Mouse (Mus musculus) left cerebral cortex, postnatal 25 days (tissue): Measurements from ENCODE around the gene Olfr1423. TPM values are rescaled to one million over a fixed set of nuclear protein-coding genes. Genes with fewer than 3 reads are reported as not detected.
"Not testable (repeated sequence)": the region's sequence is repeated elsewhere in the genome, so short reads cannot be mapped to it uniquely, and the experiment has no call there.

Experiments
- DNase-seq, 2 experiments: peaks; one replicate each; pipeline ENCODE4 v3.0.0; 2022; ENCODE audit warnings: low spot score in 2 of 2, mixed read lengths in 1 of 2
- intact Hi-C: fragments of 180-260 bp; cut with DNase I; formaldehyde crosslinking; loops from one replicate; pipeline ENCODE4 v1.15.1; 2025
- total RNA-seq, 2 experiments: library from RNA; stranded (reverse); gene quantifications; 2 replicates each; pipeline ENCODE4 v1.2.3; 2021

Gene Olfr1423
- total RNA-seq, result not detected

DNA sequence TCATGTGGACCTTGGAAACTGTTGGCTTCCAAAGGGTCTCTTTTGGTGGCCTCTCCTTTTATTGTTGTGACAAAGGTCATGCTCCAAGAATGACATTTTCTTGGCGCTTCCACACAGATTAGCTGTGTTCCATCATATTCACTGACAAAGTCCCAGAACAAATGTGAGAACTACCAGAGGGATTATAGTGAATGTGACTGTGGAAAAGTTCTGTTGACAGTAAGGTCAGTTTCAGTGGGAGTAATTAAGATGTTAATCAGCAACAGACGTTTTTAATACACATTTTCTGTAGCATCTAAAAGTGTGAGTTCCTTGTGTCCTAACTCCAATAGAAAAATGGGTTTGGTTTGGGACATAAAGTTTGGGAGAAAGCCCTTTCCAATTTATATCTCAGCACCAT is at the start of gene Olfr1423:
Olfr1423 (minus strand) TSS at position 101 of the 400 bp plus-strand sequence.
- intact Hi-C loops, result no loop called here
- no peak for DNase-seq

DNA sequence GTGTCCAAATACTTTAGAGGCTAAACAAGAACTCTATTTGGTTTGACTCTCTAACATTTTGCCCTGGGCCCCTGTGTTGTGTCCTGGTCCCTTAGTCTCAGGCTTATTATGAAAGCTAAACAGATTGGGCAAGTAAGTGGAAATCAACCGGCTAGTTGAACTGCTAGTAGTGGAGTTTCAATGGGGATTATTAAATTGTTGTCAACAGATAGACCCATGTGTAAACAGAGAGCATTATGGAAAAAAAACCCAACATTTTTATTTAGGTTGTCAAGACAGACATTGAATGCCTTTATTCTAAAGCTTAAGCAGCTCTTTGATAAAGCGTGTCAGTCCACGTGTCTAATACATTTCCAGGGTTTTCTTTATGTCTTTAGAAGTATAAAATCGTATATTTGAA is 36.5 kb upstream of the Olfr1423 start, which contains the start of gene Olfr1425:
Olfr1425 (minus strand) TSS at position 101 of the 400 bp plus-strand sequence.
- DNase-seq, intact Hi-C loops: not testable (repeated sequence)

DNA sequence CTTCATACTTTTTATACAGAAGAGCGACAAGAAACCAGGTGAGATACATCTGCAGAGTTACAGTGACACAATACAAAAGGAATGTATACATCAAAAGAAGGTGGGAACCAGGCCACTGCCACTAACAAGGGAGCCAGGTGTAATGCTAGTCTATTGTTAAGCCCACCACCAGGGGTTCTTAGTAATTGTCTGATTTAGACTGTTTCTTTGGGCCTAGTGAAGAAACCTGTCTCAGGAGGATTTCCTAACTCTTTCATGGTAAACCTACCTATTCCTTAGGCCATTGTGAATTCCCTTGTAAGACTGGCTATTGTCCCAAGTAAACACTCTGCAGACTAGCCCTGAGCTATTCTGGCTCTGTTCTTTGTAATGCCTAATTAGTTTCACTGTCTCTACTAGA is 28.4 kb upstream of the Olfr1423 start:
- intact Hi-C loops, DNase-seq: not testable (repeated sequence)

DNA sequence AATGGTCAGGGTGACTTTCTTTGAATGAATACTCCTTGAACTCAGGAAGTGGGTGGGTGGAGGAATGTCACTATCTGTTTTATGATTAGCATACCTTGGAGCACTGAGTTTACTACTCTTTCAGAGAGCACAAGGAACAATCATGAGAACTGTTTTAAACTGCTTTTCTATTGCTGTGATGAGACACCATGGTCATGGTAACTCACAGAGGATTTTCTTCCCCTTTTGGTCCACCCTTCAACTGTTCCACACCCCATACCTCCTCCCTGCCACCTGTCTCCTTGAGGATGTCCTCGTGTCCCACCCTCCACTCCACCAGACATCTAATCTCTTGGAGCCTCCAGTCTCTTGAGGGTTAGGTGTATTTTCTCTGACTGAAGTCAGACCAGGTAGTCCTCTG is 26.7 kb upstream of the Olfr1423 start:
- intact Hi-C loops, DNase-seq: not testable (repeated sequence)

DNA sequence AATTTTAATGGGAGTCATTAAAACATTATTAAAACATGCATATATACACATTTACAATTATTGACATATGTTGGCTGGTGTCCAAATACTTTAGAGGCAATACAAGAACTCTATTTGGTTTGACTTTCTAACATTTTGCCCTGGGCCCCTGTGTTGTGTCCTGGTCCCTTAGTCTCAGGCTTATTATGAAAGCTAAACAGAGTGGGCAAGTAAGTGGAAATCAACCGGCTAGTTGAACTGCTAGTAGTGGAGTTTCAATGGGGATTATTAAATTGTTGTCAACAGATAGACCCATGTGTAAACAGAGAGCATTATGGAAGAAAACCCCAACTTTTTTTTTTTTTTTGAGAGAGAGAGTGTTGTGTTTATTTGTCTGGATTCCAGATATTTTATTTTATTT is 21.5 kb upstream of the Olfr1423 start, which contains the start of gene Olfr1424:
Olfr1424 (minus strand) TSS at position 101 of the 400 bp plus-strand sequence.
- intact Hi-C loops, DNase-seq: not testable (repeated sequence)

DNA sequence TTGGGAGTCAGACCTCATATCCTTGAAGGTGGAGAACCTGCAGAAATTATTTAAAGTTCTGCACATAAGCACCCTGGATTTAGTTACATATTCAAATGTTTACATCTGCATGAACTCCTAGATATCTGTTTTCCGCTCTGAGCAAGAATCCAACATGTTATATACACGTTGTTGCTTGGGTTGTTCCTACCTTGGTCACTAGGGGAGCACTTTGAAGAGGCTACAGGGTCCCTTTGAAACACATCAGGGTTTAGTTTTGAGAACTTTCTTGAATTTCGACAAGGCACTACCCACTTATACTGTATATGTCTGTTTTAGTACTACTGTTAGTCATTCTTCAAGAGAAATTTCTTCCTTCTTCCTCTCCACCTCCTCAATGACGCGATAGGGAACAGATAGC is 2.0 kb upstream of the Olfr1423 start:
- intact Hi-C loops, result no loop called here
- DNase-seq, result no peak

DNA sequence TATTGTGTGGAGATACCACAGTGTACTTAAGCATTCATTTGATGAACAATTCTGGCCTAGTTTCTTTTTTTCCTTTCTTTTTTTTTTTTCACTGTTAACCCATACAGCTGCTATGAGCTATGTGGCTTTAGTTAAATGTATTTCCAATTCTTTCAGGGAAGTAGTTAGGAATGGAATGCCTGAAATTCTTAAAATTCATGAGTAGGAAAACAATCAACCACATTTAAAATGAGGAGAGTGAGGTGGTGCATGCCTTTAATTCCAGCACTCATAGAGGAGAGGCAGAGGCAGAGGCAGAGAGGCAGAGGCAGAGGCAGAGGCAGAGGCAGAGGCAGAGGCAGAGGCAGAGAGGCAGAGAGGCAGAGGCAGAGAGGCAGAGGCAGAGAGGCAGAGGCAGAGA is 3.4 kb downstream of the Olfr1423 start:
- intact Hi-C loops, result no loop called here
- DNase-seq, result no peak

DNA sequence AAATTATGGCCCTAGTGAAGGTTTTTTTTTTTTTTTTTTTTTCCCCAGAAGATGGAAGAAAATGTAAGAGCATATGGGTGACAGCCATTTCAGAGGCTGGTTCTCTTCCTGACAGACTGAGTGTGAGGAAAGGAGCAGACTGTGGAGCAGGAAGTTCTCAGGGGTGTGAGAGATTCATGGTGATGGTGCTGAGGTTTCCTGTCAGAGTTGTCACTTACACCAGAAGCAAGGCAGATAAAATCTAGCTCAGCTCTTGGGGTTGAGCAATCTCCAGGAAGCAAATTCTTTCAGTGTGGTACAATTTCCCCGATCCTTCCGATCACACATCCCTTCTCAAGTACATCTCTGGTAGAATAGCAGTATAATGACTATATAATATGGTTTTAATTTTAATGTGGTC is 14.5 kb downstream of the Olfr1423 start:
- intact Hi-C loops, result no loop called here
- peak in 1 of 2 experiments; percentile 49 for DNase-seq

DNA sequence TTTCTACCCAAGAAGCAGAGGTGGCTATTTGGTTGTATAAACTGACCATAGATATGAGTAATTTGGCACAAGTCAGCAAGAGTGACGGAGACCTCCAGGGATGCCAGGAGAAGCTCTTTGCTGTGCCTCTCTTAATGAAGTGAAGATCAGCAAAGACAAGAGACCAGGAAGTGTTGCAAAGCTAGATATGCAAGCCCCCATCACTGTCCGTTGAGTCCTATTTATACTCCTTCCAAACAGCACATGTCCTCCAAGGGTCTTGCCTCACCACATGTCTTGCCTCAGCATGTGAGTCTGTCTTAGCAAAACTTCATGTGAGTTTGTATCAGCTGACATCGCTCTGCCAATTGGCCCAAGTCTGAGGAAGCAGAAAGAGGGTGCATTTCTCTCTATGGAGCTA is 15.8 kb downstream of the Olfr1423 start:
- DNase-seq, result no peak
- intact Hi-C loops, result no loop called here

DNA sequence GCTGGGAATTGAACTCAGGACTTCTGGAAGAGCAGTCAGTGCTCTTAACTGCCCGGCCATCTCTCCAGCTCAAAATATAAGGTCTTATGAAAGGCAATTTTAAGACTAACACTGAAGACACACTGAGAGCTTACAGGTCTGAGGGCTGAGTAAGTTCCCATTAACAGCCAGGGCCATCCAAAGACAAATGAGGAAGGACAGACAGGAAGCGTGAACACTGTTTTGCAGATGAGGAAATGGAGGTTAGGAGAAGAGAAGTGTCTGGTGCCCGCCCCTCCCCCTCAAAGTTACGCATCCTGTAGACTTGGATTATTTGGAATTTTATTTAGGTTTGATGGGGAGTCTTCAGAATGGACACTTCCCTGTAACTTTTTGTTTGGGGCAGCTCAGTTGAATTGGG is 17.0 kb downstream of the Olfr1423 start:
- peak in 1 of 2 experiments; percentile 22 for DNase-seq
- intact Hi-C loops, result no loop called here

DNA sequence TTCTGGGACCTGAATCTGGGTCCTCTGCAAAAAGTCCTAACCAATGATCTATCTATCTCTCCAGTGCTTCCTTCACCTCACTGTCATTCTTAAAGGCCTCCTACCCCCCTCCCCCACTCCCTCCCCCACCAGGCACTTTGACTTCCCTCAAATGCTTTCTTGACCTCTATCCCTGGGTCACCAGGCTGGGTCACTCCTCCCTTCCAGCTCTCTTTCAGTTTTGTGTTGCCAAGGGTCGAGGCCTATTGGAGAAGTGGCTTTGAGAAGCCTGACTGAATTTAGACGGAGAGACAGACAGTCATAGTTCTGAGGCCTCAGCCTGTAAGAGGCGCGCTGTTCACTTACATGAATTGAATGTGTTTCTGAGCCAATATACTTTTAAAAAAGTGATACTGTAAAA is 24.9 kb downstream of the Olfr1423 start:
- no peak for DNase-seq
- intact Hi-C loops, result no loop called here

DNA sequence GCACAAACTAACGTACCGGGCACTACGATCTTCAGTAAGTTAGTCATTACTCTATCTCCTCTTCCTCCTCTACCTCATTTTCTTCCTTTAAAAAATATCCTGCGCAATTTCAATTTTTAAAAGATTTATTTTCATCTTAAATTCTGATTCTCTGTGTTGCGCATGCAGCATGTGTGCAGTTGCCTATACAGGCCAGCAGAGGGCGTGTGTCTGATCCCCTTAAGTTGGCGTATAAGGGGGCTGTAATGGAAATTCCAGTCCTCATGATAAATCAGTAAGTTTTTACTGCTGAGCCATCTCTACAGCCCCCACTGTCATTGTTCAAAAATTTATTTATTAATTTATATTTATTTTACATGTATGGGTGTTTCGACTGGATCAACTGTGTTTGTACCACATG is 25.4 kb downstream of the Olfr1423 start:
- intact Hi-C loops, result no loop called here
- no peak for DNase-seq

DNA sequence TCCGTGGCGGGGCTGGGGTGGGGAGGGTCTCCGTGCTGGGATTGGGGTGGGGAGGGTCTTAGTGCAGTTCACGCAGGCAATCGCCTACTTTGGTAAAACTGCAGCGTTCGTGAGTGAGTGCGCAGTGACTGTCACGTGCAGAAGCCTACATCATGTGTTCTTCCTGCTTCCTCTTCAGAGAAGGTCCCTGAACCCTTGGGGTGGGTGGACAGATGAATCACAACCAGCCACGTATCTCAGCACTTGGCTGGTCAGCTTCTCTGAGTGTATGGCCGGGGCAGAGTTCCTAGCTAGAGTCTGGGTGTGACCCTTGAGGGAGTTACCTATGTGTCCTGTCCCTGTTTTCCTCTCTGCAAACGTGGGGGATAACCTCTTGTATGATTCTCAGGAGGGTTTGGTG is 27.9 kb downstream of the Olfr1423 start:
- DNase-seq, result peak in 1 of 2 experiments; percentile 70
- intact Hi-C loops, result loop anchor here (5.0 kb wide), 4 partner anchors 89 to 779 kb away; partner anchors contain the start of genes Dtx4 and Olfr1427

DNA sequence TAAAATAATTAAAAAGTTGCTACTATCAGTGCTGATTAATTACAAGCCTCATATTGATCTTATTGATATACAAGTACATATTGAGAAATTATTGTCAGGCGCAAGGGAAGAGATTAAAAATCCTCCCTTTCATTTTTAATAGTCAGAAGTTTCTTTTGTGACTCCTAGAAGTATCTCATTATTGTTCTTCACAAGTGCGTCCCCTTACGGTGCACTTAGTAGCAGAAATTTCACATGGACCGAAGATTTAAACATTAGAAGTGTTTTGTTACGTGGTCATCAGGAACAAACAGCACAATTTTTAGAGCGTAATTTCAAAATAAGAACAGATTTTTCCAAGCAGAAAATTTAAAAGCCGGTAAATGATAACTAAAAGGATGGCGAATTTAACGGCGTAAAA is 28.5 kb downstream of the Olfr1423 start:
- intact Hi-C loops, result loop anchor here (5.0 kb wide), 4 partner anchors 90 to 780 kb away; partner anchors contain the start of genes Dtx4 and Olfr1427
- DNase-seq, result no peak

DNA sequence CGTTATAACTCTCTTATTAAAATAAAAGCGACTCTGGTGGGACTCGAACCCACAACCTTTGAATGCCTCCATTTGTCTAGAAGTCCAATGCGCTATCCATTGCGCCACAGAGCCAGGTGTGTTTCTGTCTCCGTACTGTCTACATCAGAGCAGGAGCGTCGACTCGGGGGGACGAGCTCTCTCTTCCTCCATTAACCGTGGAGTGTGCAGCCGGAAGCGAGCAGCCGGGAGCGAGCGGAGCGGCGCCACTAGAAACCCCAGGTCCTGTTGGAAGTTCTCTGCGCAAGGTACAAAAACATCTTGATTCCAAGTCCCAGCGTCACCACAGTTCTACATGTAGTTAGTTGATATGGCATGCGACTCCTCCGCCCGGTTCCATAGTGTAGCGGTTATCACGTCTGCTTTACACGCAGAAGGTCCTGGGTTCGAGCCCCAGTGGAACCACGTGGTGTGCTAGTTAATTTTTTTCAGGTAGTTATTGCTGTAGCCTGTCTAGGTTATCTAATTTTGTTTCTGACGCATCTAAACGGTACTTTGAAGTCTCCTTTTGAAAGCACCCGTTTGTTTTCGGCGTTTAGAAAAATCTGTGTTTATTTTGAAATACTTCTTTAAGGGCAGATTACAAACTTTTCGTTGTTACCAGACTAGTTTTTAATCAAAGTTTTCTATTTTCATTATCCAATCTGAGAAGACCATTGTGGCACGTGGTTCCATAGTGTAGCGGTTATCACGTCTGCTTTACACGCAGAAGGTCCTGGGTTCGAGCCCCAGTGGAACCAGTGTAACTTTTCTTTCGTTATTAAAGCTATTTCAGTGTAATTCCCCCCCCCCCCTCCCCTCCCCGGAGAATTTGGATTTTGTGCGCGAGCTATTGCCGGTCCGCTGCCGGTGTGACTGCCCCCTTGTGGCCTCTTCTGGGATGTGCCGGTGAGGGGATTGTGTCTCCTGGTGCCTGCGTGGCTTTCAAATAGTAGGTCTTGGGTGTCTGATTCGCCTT is 29.3 kb downstream of the Olfr1423 start:
- DNase-seq, result peak; percentile 86 to 93
- intact Hi-C loops, result loop anchor here (2.0 to 5.0 kb wide), 5 partner anchors 90 to 780 kb away; partner anchors contain the start of genes Dtx4 and Olfr1427

DNA sequence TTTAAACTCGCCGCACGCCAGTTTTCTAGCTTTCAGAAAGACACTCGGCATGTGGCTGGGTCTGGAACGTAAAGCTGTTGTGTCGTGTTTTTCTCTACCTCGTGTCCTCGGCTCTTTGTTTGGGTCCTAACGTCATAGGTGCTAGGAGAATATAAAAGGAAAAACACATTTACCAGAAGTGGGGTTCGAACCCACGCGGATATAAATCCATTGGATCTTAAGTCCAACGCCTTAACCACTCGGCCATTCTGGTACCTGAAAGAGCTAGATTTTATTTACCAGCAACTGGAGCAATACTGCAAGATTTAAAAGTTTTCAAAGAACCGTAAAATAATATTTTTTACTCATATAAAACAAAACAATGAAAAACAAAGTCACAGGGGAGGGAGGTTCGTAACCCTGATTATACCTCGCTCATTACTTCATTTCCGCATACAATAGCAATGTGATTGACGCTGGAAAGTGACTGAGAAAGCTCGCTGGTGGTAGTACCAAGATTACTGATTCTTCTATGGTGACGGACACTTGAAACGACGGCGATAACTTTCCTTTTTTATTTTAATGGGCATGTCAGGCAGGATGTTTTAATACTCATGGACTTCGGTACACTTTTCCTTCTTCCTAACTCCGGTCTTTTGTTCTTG is 30.1 kb downstream of the Olfr1423 start:
- peak; percentile 88 to 95 for DNase-seq
- intact Hi-C loops, result loop anchor here (2.0 to 5.0 kb wide), 5 partner anchors 91 to 781 kb away; partner anchors contain the start of genes Dtx4 and Olfr1427

DNA sequence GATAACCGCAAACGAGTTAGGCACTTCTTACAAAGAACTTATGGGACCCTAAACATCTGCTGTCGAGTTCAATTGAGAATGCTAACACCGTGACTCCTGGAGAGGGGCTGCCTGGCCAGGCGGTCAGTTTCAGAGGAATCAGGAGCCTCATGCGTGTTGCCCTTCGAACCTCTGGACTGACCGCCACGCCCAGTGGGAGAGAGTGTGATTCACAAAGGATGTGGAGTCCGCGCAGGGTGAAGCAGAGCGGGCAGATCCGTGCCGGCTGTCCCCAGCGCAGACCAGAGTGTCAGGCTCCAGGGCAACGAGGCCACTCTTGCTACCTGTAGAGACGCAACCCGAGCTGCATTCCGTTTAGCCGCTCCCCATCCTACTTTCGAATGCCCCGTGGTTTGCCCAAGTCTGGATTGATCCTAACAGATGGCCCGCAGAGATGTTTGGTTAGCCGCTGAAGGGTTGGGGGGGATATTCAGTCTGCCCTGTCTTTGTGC is 30.8 kb downstream of the Olfr1423 start:
- DNase-seq, result peak in 1 of 2 experiments; percentile 55
- intact Hi-C loops, result loop anchor here (2.0 to 5.0 kb wide), 5 partner anchors 92 to 782 kb away; partner anchors contain the start of genes Dtx4 and Olfr1427

DNA sequence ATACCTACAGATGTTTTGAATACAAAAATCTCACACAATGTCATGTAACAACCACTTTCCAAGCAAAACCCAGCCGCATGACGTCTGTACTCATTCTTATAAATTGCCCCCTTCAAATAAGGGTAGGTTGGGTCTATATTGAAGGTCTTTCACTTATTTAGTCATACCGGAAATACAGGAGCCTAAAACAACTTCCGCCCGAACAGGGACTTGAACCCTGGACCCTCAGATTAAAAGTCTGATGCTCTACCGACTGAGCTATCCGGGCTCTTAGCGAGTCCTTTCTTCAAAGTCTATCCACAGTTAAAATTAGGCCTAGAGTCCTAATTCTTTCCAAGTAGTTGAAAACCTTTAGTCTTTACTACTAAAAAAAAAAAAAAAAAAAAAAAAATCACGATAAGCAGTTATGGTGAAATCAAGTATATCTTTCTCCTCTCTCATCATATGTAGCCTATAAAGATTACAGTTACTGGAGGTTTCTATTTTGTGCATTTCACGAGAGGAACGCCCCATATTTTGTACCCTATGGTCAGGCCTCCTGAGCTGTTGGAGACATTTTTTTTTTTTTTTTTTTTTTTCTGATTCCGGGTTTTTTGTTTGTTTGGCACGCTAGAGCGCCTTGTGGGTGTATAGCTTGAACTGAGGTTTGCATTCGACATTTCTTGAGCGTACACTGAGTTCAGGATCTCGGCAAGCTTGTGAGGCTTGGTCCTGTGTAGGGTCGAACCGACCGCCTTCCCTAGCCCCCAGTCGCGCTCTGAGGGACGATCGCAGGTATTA is 31.4 kb downstream of the Olfr1423 start:
- peak; percentile 81 to 94 for DNase-seq

More for the DNA sequence above, 31.4 kb downstream of the Olfr1423 start:
- intact Hi-C loops, result loop anchor here (2.0 to 5.0 kb wide), 7 partner anchors 42 to 783 kb away; partner anchors contain the start of genes Dtx4, Olfr1427 and Osbp
